Mouse (Mus musculus): ENCODE data around the gene Immp2l.
"Not testable (repeated sequence)": the region's sequence is repeated elsewhere in the genome, so short reads cannot be mapped to it uniquely, and the experiment has no call there.

The Immp2l gene

DNA sequence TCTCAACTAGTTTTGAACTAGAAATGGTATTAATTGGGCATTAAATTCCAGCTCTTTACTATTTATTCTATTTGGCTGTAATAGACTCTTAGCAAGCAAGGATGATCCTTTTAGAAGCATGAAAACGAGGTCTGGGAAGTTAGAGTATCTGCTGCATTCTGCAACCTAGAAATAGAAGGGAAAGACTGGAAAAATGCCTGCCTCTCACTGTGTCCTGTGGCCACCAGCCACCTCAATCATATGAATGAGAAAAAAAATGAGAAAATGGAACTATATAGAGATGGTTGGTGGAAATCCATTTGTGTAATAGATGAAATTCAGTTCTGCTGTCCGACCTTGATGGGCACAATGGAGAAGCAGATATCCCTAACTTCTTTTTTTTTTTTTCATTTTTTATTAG is 810.8 kb downstream of the Immp2l start:
- DNase-seq (ENCODE audit: low read depth, low spot score), result no peak

DNA sequence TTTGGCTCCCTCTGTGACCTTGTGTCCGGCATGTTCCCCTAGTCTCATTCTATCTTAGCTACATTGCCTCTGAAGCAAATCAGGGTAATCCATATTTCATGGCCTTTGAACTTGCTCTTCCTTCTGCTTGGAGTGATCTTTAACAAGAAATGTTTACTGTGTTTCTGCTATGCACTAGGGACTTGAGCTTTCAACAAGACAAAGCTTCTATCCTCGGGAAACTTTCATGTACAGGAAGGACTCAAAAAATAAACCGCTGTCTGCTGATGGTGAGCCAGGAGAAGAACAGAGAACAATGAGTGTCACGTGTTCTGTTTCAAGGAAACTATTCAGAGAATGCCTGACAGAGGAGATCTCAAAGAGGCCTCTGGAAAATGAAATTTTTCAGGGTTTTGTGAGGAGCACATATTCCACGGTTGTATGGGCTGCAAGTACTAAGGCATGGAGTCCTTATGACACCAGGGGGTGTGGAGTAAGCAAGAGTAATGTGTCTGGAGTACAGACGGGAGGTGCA is 814.5 kb downstream of the Immp2l start:
- DNase-seq (ENCODE audit: low read depth, low spot score), result no peak

DNA sequence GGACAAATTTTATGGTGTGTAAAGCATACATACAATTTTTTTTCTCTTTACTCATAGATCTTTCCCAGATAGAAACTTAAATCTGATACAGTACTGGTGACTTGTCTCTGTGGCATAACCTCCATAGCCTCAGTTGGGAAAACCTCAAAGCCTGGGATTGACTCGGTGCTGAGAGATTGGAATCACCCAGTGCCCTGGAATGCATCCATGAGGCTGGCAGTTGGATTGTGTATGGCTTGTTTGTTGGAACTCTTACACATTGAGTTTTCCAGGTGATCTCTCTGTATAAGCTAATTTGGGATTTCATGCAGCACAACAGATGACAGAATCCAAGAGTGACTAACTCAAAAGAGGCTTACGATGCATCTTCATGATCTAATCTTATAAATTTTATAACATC is 815.4 kb downstream of the Immp2l start:
- no peak for DNase-seq (ENCODE audit: low read depth, low spot score)

GRCm38 (mm10) chr12:41842694-41843329 is 818.9 kb downstream of the Immp2l start:
- DNase-seq (ENCODE audit: low read depth, low spot score), result no peak

DNA sequence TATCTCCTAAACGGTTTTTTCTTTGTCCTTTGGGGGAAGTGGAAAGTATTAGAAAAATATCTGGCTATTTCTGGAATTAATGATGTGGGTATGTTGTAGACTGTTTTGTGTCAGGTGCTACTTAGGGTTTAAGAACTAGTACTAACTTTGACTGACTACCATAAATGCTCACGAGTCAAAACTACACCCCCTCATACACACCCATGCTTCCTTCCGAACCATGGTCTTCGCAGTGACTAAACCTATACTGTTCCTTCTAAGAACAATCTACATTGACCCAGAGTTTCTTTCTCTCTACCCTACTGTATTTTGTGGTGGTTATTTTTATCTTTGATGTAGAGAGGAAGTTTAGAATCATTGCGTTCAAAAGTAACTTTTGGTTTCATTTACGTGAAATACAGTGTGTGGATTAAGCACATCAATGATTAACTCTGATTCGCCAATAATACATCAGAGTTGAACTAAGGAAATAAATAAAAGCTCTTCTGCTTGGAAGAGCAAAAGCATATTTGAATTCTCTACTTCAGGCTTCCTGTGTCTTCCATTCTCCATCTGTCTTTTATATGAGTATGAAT is 828.1 kb downstream of the Immp2l start:
- no peak for DNase-seq (ENCODE audit: low read depth, low spot score)

- not testable (repeated sequence) for DNase-seq (ENCODE audit: low read depth, low spot score)
Observed at GRCm38 (mm10) chr12:41859652-41860051, 835.8 kb downstream of the Immp2l start.

DNA sequence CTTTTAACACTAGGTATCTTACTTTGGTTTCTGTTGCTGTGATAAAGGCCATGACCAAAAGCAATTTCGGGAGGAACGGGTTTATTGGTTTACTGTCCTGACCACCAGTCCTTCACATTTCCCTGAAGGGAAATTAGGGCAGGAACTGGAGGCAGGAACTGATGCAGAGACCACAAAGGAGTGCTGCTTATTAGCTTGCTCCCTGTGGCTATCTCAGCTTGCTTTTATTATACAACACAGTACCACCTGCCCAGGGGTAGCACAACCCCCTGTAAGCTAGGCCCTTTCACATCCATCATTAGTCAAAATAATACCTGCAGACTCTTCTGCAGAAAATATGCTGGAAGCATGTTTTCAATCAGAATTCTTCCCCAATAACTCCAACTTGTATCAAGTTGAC is 844.4 kb downstream of the Immp2l start:
- DNase-seq (ENCODE audit: low read depth, low spot score), result no peak

GRCm38 (mm10) chr12:41874015-41874414 is 850.1 kb downstream of the Immp2l start:
- DNase-seq (ENCODE audit: low read depth, low spot score), result no peak

DNA sequence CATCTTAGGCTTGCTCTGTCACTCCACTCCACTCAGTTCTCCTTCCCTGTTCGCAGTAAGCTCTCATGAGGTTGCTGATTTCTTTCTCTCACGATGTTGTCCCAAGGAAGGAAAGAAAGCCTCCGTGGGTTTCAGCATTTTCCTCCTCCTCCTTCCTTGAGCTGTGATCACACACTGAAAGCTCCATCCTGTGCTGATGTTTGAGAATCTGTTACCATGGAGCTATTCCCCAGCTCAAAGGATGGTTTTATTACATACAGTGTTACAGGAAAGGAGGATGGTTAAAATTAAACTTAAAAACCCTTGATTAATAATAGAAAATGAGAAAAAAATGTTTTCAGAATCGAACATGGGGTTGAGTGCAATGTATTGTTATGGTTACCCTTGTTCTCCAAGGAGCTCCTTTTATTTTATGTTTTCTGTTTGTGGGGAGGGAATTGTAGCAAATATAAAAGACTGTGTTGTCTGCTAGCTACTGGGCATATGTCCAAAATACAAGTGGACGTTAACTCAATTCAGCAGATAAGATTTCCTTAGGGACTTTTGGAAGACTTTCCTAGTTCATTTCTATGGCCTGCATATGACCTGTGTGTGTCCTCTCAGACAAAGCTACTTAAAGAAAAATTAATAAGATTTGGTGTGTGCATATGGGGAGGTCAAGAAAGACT is 853.5 kb downstream of the Immp2l start:
- DNase-seq (ENCODE audit: low read depth, low spot score), result no peak

GRCm38 (mm10) chr12:41878493-41878892 is 854.6 kb downstream of the Immp2l start:
- DNase-seq (ENCODE audit: low read depth, low spot score), result no peak

DNA sequence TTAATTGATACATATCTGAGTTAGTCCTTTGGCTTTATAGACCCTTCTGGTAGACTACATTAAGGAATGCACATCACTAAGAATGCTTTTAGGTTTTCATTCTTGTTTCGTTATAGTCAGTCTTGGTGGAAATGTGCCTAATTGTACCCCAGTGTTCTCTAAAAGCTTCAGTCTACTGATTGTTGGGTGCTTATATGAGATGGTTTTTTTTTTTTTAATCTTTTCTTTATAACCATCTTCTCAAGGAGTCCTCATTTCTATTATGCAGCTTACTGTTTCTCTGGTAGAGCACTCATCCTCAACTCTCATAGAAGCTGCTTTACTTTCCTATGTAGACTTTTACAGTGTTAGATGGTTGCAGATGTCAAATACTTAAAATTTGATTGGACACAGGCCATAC is 855.1 kb downstream of the Immp2l start:
- no peak for DNase-seq (ENCODE audit: low read depth, low spot score)

DNA sequence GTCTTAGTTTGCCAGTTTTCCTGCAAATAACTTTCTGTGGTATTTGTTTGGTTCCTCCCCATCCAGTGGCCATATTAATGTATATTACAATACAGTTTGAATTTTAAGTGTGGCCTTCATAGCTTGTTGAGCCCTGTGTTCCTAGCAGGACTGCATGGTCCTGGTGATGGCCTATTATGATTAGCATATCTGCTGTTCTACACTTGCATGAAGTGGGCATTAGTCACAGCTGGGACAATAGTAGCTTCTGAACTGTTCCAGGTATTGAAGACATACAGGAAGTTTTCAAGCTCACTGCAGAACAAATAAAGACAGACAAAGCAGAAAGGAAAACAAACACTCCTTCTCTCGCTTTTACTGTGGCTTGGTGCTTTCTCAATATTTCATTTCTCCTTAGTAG is 855.5 kb downstream of the Immp2l start:
- no peak for DNase-seq (ENCODE audit: low read depth, low spot score)

DNA sequence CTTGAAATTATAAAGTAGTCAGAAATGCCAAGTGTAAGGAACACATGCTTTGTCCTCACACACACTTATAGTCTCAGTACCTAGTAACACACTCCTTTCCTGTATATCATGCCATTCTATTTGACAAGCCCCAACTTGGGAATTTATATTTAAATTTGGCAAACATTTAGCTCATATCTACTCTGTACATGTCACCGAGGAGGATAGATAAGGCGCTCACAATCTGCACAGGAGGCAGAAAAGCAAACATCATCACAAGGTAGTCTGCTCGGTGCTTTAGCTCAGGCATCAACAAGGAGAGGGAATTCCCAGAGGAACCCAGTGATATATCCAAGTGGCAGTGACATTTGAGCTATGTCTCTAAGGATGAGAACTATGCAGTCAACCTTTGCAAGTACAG is 856.9 kb downstream of the Immp2l start:
- no peak for DNase-seq (ENCODE audit: low read depth, low spot score)

DNA sequence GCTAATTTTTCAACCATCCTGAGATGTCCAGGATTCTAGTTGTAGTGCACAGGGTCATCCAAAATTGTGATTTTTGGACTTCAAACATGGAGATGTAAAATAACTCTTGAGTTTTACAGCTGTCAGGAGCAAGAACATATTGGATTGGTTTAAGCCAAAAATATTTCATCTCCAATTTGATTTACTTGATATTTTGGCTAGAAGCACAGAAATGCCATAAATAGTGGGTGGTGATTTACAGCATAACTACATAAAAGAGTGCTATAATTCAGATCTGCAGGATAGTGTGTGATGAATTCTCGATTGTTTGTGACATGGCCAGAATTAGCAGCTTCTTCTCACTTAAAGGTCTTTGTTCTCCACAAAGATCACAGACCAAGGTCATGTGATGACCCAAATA is 884.1 kb downstream of the Immp2l start:
- DNase-seq (ENCODE audit: low read depth, low spot score), result no peak

DNA sequence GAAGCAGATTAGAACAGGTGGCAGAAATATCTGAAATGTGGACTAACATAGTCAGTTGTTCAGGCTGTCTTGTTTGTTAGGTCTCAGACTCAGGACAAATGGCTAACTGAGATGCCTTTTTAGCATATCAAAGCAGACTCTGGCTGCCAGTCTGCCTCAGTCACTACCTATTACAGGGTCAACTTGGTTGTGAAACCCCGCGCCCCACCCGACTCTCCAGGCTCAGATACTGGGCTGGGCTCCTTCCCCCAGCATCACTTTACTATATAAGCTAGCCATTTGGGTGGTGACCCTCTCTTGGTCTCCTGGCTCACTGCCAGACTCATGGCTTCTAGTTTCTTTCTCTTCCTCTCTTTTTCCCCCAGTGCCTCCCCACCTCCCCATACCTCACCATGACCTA is 887.7 kb downstream of the Immp2l start:
- DNase-seq (ENCODE audit: low read depth, low spot score), result no peak

- no peak for DNase-seq (ENCODE audit: low read depth, low spot score)
Observed at GRCm38 (mm10) chr12:41937751-41938150, 913.9 kb downstream of the Immp2l start.

GRCm38 (mm10) chr12:41941853-41942252 is 918.0 kb downstream of the Immp2l start:
- DNase-seq (ENCODE audit: low read depth, low spot score), result no peak

GRCm38 (mm10) chr12:41944079-41944672 is 920.3 kb downstream of the Immp2l start:
- no peak for DNase-seq (ENCODE audit: low read depth, low spot score)

GRCm38 (mm10) chr12:41946536-41946935 is 922.6 kb downstream of the Immp2l start:
- DNase-seq (ENCODE audit: low read depth, low spot score), result no peak

DNA sequence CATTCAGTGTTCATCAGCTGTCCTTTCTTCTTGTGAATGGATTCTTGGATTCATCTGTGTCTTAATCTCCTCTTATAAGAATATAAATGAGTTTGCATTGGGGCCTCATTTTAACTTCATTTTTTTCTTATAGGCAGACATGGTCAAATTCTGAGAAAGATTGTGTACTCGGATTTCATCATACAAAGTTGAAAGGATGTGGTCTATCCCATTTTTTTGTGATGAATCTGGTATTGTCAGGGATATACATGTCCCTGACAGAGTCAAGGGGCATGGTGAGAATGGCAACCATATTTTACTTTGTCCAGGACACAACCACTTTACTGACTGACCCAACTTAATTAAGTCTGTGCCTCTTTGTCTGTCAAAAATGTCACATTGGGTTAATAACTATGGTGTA is 925.5 kb downstream of the Immp2l start:
- no peak for DNase-seq (ENCODE audit: low read depth, low spot score)

- no peak for DNase-seq (ENCODE audit: low read depth, low spot score)
Observed at GRCm38 (mm10) chr12:41949841-41950241, 926.0 kb downstream of the Immp2l start.

DNA sequence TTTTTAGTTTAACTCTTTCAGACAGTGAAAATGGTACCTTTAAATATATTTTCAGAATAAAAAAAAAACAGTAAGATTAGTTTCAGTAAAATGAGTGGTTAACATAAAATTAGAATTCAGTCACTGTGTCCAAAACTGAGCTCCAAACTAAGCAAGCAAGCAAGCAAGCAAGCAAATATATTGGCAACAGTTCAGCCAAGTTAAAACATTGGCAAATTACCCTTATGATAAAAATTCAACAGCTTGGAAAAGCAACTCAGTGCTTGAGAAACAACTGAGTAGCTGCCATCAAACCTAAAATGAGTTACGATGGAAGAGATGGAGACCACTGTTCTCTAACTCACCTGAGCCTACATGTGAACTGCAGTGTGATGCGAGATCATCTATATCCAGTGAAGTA is 926.8 kb downstream of the Immp2l start:
- peak; percentile 22 for DNase-seq (ENCODE audit: low read depth, low spot score)

DNA sequence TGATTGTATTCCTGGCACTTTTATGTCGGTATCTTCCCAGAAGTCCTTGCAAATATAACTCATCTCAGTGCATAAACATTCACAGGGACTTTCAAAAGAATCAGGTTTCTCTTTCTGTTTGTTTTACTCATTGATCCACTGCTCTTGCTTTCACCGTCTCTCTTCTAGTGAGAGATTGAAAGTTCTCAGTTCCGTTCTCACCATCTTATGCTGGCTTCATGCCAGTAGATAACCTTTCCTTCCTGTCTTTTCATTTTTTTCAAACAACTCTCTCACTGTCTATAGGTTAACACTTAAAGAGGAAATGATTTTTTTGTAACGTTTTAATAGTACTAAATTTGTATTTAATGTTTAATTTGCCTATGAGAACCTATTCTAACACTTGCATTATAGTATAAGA is 937.1 kb downstream of the Immp2l start:
- DNase-seq (ENCODE audit: low read depth, low spot score), result no peak

Measured in brain, embryonic 18.5 days (tissue).